Mouse (Mus musculus) stomach, embryonic 15.5 days (tissue): Measurements from ENCODE around the gene Iqgap3. TPM values are rescaled to one million over a fixed set of nuclear protein-coding genes. Genes with fewer than 3 reads are reported as not detected.

Experiments used
- ATAC-seq: fragments of 200-750 bp; cut with Nextera tagmentation; 2 replicates; pipeline ENCODE4 v1.8.0; 2017; ENCODE audit warnings: low read depth, moderate number of reproducible peaks, moderate TSS enrichment; ENCODE audit not compliant: insufficient read depth, low FRiP score
- H3K27ac ChIP-seq: fragments of 300-500 bp; sonication (generic); 2 replicates; pipeline ENCODE4 v1.5.1; 2015; ENCODE audit warnings: mild to moderate bottlenecking, inconsistent platforms
- H3K27me3 ChIP-seq: fragments of 300-500 bp; sonication (generic); replicated peaks from 2 replicates; pipeline ENCODE4 v1.6.1; 2015; ENCODE audit warnings: inconsistent platforms
- H3K36me3 ChIP-seq: fragments of 300-500 bp; sonication (generic); 2 replicates; pipeline ENCODE4 v1.6.1; 2015; ENCODE audit warnings: inconsistent platforms
- H3K4me1 ChIP-seq: fragments of 300-500 bp; sonication (generic); 2 replicates; pipeline ENCODE4 v1.6.1; 2015; ENCODE audit warnings: inconsistent platforms
- H3K4me2 ChIP-seq: fragments of 300-500 bp; sonication (generic); 2 replicates; pipeline ENCODE4 v1.6.1; 2015; ENCODE audit warnings: mild to moderate bottlenecking, inconsistent platforms
- H3K4me3 ChIP-seq: fragments of 300-500 bp; sonication (generic); replicated peaks from 2 replicates; pipeline ENCODE4 v1.5.1; 2015; ENCODE audit warnings: inconsistent platforms
- H3K9ac ChIP-seq: fragments of 300-500 bp; sonication (generic); 2 replicates; pipeline ENCODE4 v1.6.1; 2015; ENCODE audit warnings: inconsistent platforms
- H3K9me3 ChIP-seq: fragments of 300-500 bp; sonication (generic); 2 replicates; pipeline ENCODE4 v1.6.1; 2016; ENCODE audit warnings: inconsistent platforms
- WGBS: fragments of 180-500 bp; shearing (Covaris S2); methylation state at CpG from one replicate; pipeline ENCODE4 v1.1.7; 2015; 5-methylcytosine and 5-hydroxymethylcytosine counted together
- polyA plus RNA-seq: library from polyadenylated mRNA; unstranded; fragments of >200 nt; fragmentation: Nextera tagmentation; extraction: Ambion mirVana; gene quantifications from 2 replicates; pipeline ENCODE4 v1.2.1, GENCODE M21; 2015

Iqgap3 gene
- polyA plus RNA-seq, 1 experiment from 2014 or later, result 16.0 TPM

DNA sequence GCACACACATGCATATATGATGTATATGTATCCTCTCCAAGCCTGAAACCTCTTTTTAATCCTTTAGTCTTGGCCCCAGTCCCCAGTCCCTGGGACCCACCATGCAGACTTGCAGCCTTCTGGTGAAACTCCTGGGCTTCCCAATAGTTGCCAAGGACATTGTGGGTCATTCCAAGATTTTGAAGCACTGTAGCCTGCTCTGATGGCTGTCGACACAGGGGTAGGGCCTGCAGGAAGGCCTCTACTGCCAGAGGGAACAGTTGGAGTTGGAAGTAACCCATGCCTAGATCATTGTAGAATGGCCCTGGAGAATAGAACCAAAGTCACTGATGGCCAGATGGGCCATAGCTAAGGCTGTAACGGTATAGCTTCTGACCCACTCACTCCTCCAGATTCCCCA lies 7.4 kb upstream of the Iqgap3 start:
- Histone ChIP-seq H3K27ac (no peak overlapping the region), H3K4me3 (no peak overlapping the region), H3K9ac (no peak overlapping the region), H3K36me3 (no peaks in the 10 kb centered on the region), H3K9me3 (no peaks in the 10 kb centered on the region), H3K4me2 (no peak overlapping the region), H3K27me3 (0 out of 2 replicates have a peak, but pooled peaks cover 4% of the 10 kb centered on the region), H3K4me1 (no peaks in the 10 kb centered on the region)
- 64% methylated on average over 2 of the region's 2 CpGs for whole genome bisulfite sequencing
- ATAC-seq, result no peak

- H3K9ac ChIP-seq, result no peak overlapping the region; the same call in 1 of the 2 replicates
- whole genome bisulfite sequencing, result 79% methylated on average over 8 of the region's 8 CpGs
- ATAC-seq, result no peak
- 0 out of 2 replicates have a peak, but pooled peaks cover 4% of the 10 kb centered on the region for H3K27me3 ChIP-seq
- no peaks in the 10 kb centered on the region for H3K36me3 ChIP-seq
- H3K4me3 ChIP-seq, result no peak overlapping the region
- H3K9me3 ChIP-seq, result no peaks in the 10 kb centered on the region
- H3K4me2 ChIP-seq, result no peak overlapping the region
- H3K4me1 ChIP-seq, result no peaks in the 10 kb centered on the region
- no peak overlapping the region for H3K27ac ChIP-seq
Observed at GRCm38 (mm10) chr3:88074766-88075165, 7.0 kb upstream of the Iqgap3 start.

GRCm38 (mm10) chr3:88077441-88077840 lies 4.3 kb upstream of the Iqgap3 start:
- Histone ChIP-seq H3K4me1 (peaks cover 4% of the 10 kb centered on the region), H3K4me3 (no peak overlapping the region), H3K27me3 (0 out of 2 replicates have a peak, but pooled peaks cover 4% of the 10 kb centered on the region), H3K9me3 (no peaks in the 10 kb centered on the region), H3K9ac (no peak overlapping the region), H3K36me3 (no peaks in the 10 kb centered on the region), H3K27ac (no peak overlapping the region), H3K4me2 (no peak overlapping the region)
- 49% methylated on average over 8 of the region's 8 CpGs for WGBS
- no peak for ATAC-seq

GRCm38 (mm10) chr3:88078204-88078603 lies 3.6 kb upstream of the Iqgap3 start, which contains the start of gene Ttc24:
TSS of gene Ttc24 (minus strand) at chr3:88078304.
- Histone ChIP-seq H3K36me3 (no peaks in the 10 kb centered on the region), H3K27me3 (0 out of 2 replicates have a peak, but pooled peaks cover 4% of the 10 kb centered on the region), H3K4me3 (no peak within 1 kb of the TSS), H3K4me2 (no peak within 1 kb of the TSS), H3K4me1 (peaks cover 12% of the 10 kb centered on the region), H3K9ac (no peak within 1 kb of the TSS), H3K27ac (no peak within 1 kb of the TSS), H3K9me3 (no peaks in the 10 kb centered on the region)
- no peak for ATAC-seq
- WGBS, result 69% methylated on average over 4 of the region's 4 CpGs

DNA sequence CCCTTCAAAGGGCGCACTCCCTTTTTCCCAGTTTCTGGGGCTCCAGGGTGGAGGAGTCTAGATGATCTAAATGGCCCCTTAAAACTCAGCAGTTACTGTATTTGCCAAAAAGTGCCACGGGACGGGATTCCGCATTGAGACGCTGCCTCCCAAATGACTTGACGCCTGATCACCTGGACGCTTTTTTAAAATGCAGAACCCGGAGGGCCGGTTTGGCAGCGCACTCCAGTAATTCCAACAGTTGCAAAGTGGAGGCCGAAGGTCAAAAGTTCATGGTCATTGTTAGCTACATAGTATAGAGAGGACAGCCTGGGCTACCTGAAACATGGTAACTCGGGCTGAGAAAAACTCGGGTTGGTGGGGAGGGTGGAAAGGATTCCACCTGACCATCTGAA lies 450 bp downstream of the Iqgap3 start:
- H3K9me3 ChIP-seq, result no peaks in the 10 kb centered on the region
- 1% methylated on average over 13 of the region's 13 CpGs for whole genome bisulfite sequencing
- ATAC-seq, result 0 out of 2 replicates have a peak, but pooled peaks have one; percentile 31
- H3K4me2 ChIP-seq, result peak overlapping the region; percentile 73
- peak overlapping the region; percentile 57 for H3K4me3 ChIP-seq
- H3K9ac ChIP-seq, result peak overlapping the region; percentile 23; the same call in 1 of the 2 replicates
- no peaks in the 10 kb centered on the region for H3K27me3 ChIP-seq
- H3K4me1 ChIP-seq, result peaks cover 13% of the 10 kb centered on the region
- peaks cover 3% of the 10 kb centered on the region; the same call in 1 of the 2 replicates for H3K36me3 ChIP-seq
- H3K27ac ChIP-seq, result no peak overlapping the region; the same call in 1 of the 2 replicates

DNA sequence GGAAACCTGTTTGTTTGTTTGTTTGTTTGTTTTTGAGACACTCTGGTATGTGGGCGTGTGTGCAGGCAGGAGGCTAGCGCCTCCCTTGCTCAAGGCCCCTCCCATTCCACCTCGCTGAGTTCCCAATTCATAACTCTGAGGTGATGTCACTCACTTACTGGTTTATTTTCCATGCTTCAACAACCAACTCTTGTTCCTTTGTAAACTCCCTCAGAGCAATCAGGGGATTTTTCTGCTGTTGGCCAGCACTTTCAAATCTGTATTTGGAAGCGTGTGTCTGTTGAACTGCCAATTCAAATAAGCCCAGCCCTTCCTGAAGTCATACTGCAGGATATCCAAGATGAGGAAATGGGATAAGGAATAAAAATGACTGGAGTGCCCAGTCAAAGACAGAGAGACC lies 892 bp downstream of the Iqgap3 start:
- Histone ChIP-seq H3K36me3 (peaks cover 3% of the 10 kb centered on the region; the same call in 1 of the 2 replicates), H3K4me3 (peak overlapping the region; percentile 57), H3K9ac (peak overlapping the region; percentile 23; the same call in 1 of the 2 replicates), H3K27ac (no peak overlapping the region; the same call in 1 of the 2 replicates), H3K27me3 (no peaks in the 10 kb centered on the region), H3K4me1 (peaks cover 13% of the 10 kb centered on the region), H3K9me3 (no peaks in the 10 kb centered on the region), H3K4me2 (peak overlapping the region; percentile 73)
- 6% methylated on average over 4 of the region's 4 CpGs for WGBS
- ATAC-seq, result peak; percentile 55; the same call in 1 of the 2 replicates

- Histone ChIP-seq H3K4me3 (no peak overlapping the region), H3K9ac (no peak overlapping the region), H3K27ac (no peak overlapping the region), H3K27me3 (no peaks in the 10 kb centered on the region), H3K4me2 (no peak overlapping the region), H3K9me3 (no peaks in the 10 kb centered on the region), H3K4me1 (peaks cover 13% of the 10 kb centered on the region), H3K36me3 (peaks cover 3% of the 10 kb centered on the region; the same call in 1 of the 2 replicates)
- WGBS, result 99% methylated on average over 2 of the region's 2 CpGs
- no peak for ATAC-seq
Observed at GRCm38 (mm10) chr3:88084001-88084400, 2.2 kb downstream of the Iqgap3 start.

- no peaks in the 10 kb centered on the region for H3K9me3 ChIP-seq
- peaks cover 15% of the 10 kb centered on the region; the same call in 1 of the 2 replicates for H3K36me3 ChIP-seq
- no peaks in the 10 kb centered on the region for H3K27me3 ChIP-seq
- no peak for ATAC-seq
- no peak overlapping the region for H3K9ac ChIP-seq
- WGBS, result 82% methylated on average over 2 of the region's 9 CpGs
- no peak overlapping the region for H3K4me2 ChIP-seq
- peaks cover 13% of the 10 kb centered on the region for H3K4me1 ChIP-seq
- no peak overlapping the region for H3K4me3 ChIP-seq
- H3K27ac ChIP-seq, result no peak overlapping the region
Observed at GRCm38 (mm10) chr3:88085459-88085858, 3.7 kb downstream of the Iqgap3 start.

- WGBS, result 83% methylated on average over 1 of the region's 1 CpGs
- H3K36me3 ChIP-seq, result peaks cover 27% of the 10 kb centered on the region; the same call in 1 of the 2 replicates
Observed at GRCm38 (mm10) chr3:88087688-88088087, 5.9 kb downstream of the Iqgap3 start.

DNA sequence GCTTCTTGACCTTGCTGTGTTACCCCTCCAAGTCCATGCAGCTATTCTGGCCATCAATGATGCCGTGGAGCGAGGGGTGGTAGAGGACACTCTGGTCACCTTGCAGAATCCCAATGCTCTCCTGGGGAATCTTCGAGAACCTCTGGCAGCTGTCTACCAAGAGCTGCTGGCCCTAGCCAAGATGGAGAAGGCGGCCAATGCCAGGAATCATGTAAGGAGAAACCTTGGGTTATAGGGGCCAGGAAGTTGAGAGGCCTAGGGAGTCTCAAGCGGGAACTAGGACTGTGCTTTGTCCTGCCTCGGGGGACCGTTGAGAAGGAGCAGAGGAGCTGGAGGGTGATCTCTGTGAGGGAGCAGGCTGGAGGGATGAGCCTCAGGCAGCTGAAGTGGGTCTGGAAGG lies 8.3 kb downstream of the Iqgap3 start:
- ATAC-seq, result no peak
- peaks cover 44% of the 10 kb centered on the region; the same call in 1 of the 2 replicates for H3K36me3 ChIP-seq

More at GRCm38 (mm10) chr3:88087688-88088087, 5.9 kb downstream of the Iqgap3 start:
- Histone ChIP-seq H3K9ac (no peak overlapping the region), H3K9me3 (no peaks in the 10 kb centered on the region), H3K4me1 (peaks cover 6% of the 10 kb centered on the region), H3K27ac (no peak overlapping the region), H3K27me3 (no peaks in the 10 kb centered on the region), H3K4me2 (no peak overlapping the region), H3K4me3 (no peak overlapping the region)
- no peak for ATAC-seq

DNA sequence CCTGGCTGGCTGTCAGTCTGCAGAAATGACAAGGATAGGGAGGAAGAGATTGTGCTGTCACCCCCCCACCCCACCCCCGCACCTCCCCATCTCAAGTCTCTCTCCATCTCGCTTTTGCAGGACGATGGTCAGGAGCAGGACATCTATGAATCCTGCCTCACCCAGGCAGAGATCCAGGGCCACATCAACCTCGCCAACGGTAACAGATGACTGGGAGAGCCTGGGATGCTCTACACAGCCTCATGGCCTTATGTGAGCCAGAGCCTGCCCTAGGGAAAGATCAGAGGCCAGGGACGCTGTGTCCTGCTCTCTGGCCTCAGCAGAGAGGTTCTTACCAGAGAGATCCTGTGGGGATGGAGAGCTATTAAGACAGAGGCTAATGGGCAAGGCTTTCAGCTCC lies 8.8 kb downstream of the Iqgap3 start:
- no peak overlapping the region for H3K4me3 ChIP-seq
- H3K27me3 ChIP-seq, result no peaks in the 10 kb centered on the region
- no peak overlapping the region for H3K9ac ChIP-seq
- H3K27ac ChIP-seq, result no peak overlapping the region
- no peaks in the 10 kb centered on the region for H3K4me1 ChIP-seq
- peaks cover 47% of the 10 kb centered on the region; the same call in 1 of the 2 replicates for H3K36me3 ChIP-seq
- no peaks in the 10 kb centered on the region for H3K9me3 ChIP-seq
- WGBS, result 94% methylated on average over 6 of the region's 6 CpGs
- no peak overlapping the region for H3K4me2 ChIP-seq
- no peak for ATAC-seq

More for the DNA sequence above, 8.3 kb downstream of the Iqgap3 start:
- 94% methylated on average over 7 of the region's 7 CpGs for WGBS
- no peak overlapping the region for H3K27ac ChIP-seq
- no peak overlapping the region for H3K4me3 ChIP-seq
- H3K4me2 ChIP-seq, result no peak overlapping the region
- no peaks in the 10 kb centered on the region for H3K27me3 ChIP-seq
- H3K9ac ChIP-seq, result no peak overlapping the region
- no peaks in the 10 kb centered on the region for H3K9me3 ChIP-seq
- H3K4me1 ChIP-seq, result no peaks in the 10 kb centered on the region

DNA sequence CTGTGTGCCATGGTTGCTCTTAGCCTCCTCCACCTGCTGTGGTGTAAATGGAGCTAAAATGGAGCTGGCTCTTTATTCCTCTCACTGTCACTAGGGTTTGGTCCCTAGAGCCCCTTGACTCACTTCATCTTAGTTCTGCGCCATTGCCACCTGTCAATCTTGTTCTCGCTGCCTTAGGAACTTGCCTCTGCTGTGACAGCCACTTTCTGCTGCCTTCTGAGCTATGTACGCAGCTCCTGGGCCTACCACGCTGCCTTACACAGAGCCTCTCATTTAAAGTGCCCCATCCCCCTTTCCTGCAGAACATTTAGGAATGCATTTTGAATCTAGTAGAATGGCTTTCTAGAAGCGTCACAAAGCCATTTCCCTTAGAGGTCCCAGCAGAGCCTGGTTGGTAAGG lies 12.4 kb downstream of the Iqgap3 start:
- Histone ChIP-seq H3K9me3 (no peaks in the 10 kb centered on the region), H3K4me1 (no peaks in the 10 kb centered on the region), H3K4me3 (no peak overlapping the region), H3K4me2 (no peak overlapping the region), H3K36me3 (peaks cover 50% of the 10 kb centered on the region; the same call in 1 of the 2 replicates), H3K27me3 (no peaks in the 10 kb centered on the region), H3K9ac (no peak overlapping the region), H3K27ac (no peak overlapping the region)
- ATAC-seq, result no peak
- WGBS, result 88% methylated on average over 5 of the region's 5 CpGs
